Mouse (Mus musculus) brain, adult 2 months (tissue): ENCODE results near the gene Impg1.

ENCODE experiments used
- DNase-seq: peaks from one replicate; pipeline ENCODE4 v3.0.0; 2011; ENCODE audit warnings: low read depth, low spot score

Gene Impg1

GRCm38 (mm10) chr9:80284539-80285174 lies 180.6 kb downstream of the Impg1 start:
- DNase-seq: no peak

GRCm38 (mm10) chr9:80282426-80282825 lies 182.9 kb downstream of the Impg1 start:
- no peak for DNase-seq

- no peak for DNase-seq
Measured at GRCm38 (mm10) chr9:80280724-80281123, 184.6 kb downstream of the Impg1 start.

GRCm38 (mm10) chr9:80277770-80278169 lies 187.5 kb downstream of the Impg1 start:
- no peak for DNase-seq

GRCm38 (mm10) chr9:80277157-80277556 lies 188.1 kb downstream of the Impg1 start:
- DNase-seq: peak; percentile 57

- DNase-seq: no peak
Measured at GRCm38 (mm10) chr9:80275772-80276134, 189.5 kb downstream of the Impg1 start.

GRCm38 (mm10) chr9:80275053-80275771 lies 190.1 kb downstream of the Impg1 start:
- no peak for DNase-seq

- DNase-seq: no peak
Measured at GRCm38 (mm10) chr9:80272951-80273350, 192.3 kb downstream of the Impg1 start.

- peak; percentile 51 for DNase-seq
Measured at GRCm38 (mm10) chr9:80269596-80269995, 195.7 kb downstream of the Impg1 start.

GRCm38 (mm10) chr9:80266507-80266906 lies 198.8 kb downstream of the Impg1 start:
- DNase-seq: no peak

GRCm38 (mm10) chr9:80266086-80266485 lies 199.2 kb downstream of the Impg1 start:
- DNase-seq: no peak
